Mouse (Mus musculus) heart, embryonic 13.5 days (tissue): ENCODE measurements around the gene Commd1. TPM values are rescaled to one million over a fixed set of nuclear protein-coding genes. Genes with fewer than 3 reads are reported as not detected.

Source experiments
- ATAC-seq: fragments of 200-750 bp; cut with Nextera tagmentation; 2 replicates; pipeline ENCODE4 v1.8.0; 2017; ENCODE audit warnings: moderate TSS enrichment; ENCODE audit not compliant: insufficient number of reproducible peaks, low FRiP score, low TSS enrichment; ENCODE audit errors: extremely low read depth
- H3K27ac ChIP-seq: fragments of 300-500 bp; sonication (generic); replicated peaks from 2 replicates; pipeline ENCODE4 v1.5.1; 2015; ENCODE audit warnings: moderate library complexity, mild to moderate bottlenecking, inconsistent platforms
- H3K27me3 ChIP-seq: fragments of 300-500 bp; sonication (generic); replicated peaks from 2 replicates; pipeline ENCODE4 v1.6.1; 2015; ENCODE audit warnings: mild to moderate bottlenecking, inconsistent platforms
- H3K36me3 ChIP-seq: fragments of 300-500 bp; sonication (generic); 2 replicates; pipeline ENCODE4 v1.6.1; 2015; ENCODE audit warnings: mild to moderate bottlenecking, inconsistent platforms
- H3K4me1 ChIP-seq: fragments of 300-500 bp; sonication (generic); 2 replicates; pipeline ENCODE4 v1.6.1; 2015; ENCODE audit warnings: inconsistent platforms
- H3K4me2 ChIP-seq: fragments of 300-500 bp; sonication (generic); 2 replicates; pipeline ENCODE4 v1.6.1; 2015; ENCODE audit warnings: inconsistent platforms, mild to moderate bottlenecking, moderate library complexity
- H3K4me3 ChIP-seq: fragments of 300-500 bp; sonication (generic); 2 replicates; pipeline ENCODE4 v1.5.1; 2015; ENCODE audit warnings: moderate library complexity, mild to moderate bottlenecking, inconsistent platforms
- H3K9ac ChIP-seq: fragments of 300-500 bp; sonication (generic); 2 replicates; pipeline ENCODE4 v1.6.1; 2015; ENCODE audit warnings: inconsistent platforms, mild to moderate bottlenecking, moderate library complexity
- H3K9me3 ChIP-seq: fragments of 300-500 bp; sonication (generic); 2 replicates; pipeline ENCODE4 v1.6.1; 2016; ENCODE audit warnings: inconsistent platforms
- WGBS: fragments of 180-500 bp; shearing (Covaris S2); methylation state at CpG from one replicate; pipeline ENCODE4 v1.1.7; 2015; ENCODE audit warnings: mixed read lengths; 5-methylcytosine and 5-hydroxymethylcytosine counted together
- polyA plus RNA-seq: library from polyadenylated mRNA; unstranded; fragments of >200 nt; fragmentation: Nextera tagmentation; extraction: Ambion mirVana; gene quantifications from 2 replicates; pipeline ENCODE4 v1.2.1, GENCODE M21; 2015

Commd1 gene
- polyA plus RNA-seq = 309 and 354 TPM in 2 replicates

- H3K36me3 ChIP-seq = peaks cover 19% of the 10 kb centered on the region
- H3K4me3 ChIP-seq = peak within 1 kb of the TSS; percentile 68
- H3K27ac ChIP-seq = peak within 1 kb of the TSS; percentile 97
- H3K4me2 ChIP-seq = peak within 1 kb of the TSS; percentile 76
- no peaks in the 10 kb centered on the region for H3K27me3 ChIP-seq
- WGBS = 3% methylated on average over 42 of the region's 42 CpGs
- H3K9me3 ChIP-seq = no peaks in the 10 kb centered on the region
- H3K9ac ChIP-seq = peak within 1 kb of the TSS; percentile 82
- peak; percentile 87 for ATAC-seq
- peaks cover 15% of the 10 kb centered on the region for H3K4me1 ChIP-seq
These were observed at the start of gene Commd1, which contains the start of gene Gm28048 for GRCm38 (mm10) chr11:22981984-22982757. Gene Commd1, minus strand, starts transcription at chr11:22982382. Gene Gm28048, minus strand, starts transcription at chr11:22982090.

GRCm38 (mm10) chr11:23029399-23029798 is 47.2 kb upstream of the Commd1 start:
- H3K4me3 ChIP-seq = no peak overlapping the region
- no peak for ATAC-seq
- no peaks in the 10 kb centered on the region for H3K27me3 ChIP-seq
- no peaks in the 10 kb centered on the region for H3K9me3 ChIP-seq
- H3K4me2 ChIP-seq = no peak overlapping the region
- WGBS = 71% methylated on average over 6 of the region's 6 CpGs
- H3K9ac ChIP-seq = no peak overlapping the region
- H3K27ac ChIP-seq = no peak overlapping the region
- H3K4me1 ChIP-seq = 0 out of 2 replicates have a peak, but pooled peaks cover 5% of the 10 kb centered on the region
- H3K36me3 ChIP-seq = no peaks in the 10 kb centered on the region

- 46% methylated on average over 3 of the region's 3 CpGs for WGBS
- 0 out of 2 replicates have a peak, but pooled peaks cover 5% of the 10 kb centered on the region for H3K4me1 ChIP-seq
- H3K27ac ChIP-seq = no peak overlapping the region
These were observed 46.8 kb upstream of the Commd1 start for GRCm38 (mm10) chr11:23028957-23029356.

GRCm38 (mm10) chr11:23024169-23024568 is 42.0 kb upstream of the Commd1 start:
- Histone ChIP-seq H3K4me1 (0 out of 2 replicates have a peak, but pooled peaks cover 5% of the 10 kb centered on the region), H3K27ac (no peak overlapping the region), H3K4me2 (no peak overlapping the region), H3K9ac (no peak overlapping the region), H3K9me3 (no peaks in the 10 kb centered on the region), H3K36me3 (no peaks in the 10 kb centered on the region), H3K27me3 (no peaks in the 10 kb centered on the region), H3K4me3 (no peak overlapping the region)
- 72% methylated on average over 3 of the region's 3 CpGs for WGBS
- no peak for ATAC-seq

More at GRCm38 (mm10) chr11:23028957-23029356, 46.8 kb upstream of the Commd1 start:
- H3K9ac ChIP-seq = no peak overlapping the region
- no peaks in the 10 kb centered on the region for H3K36me3 ChIP-seq
- H3K4me3 ChIP-seq = no peak overlapping the region
- ATAC-seq = no peak
- no peaks in the 10 kb centered on the region for H3K27me3 ChIP-seq
- H3K9me3 ChIP-seq = no peaks in the 10 kb centered on the region
- no peak overlapping the region for H3K4me2 ChIP-seq

GRCm38 (mm10) chr11:23023155-23023554 is 41.0 kb upstream of the Commd1 start:
- Histone ChIP-seq H3K9me3 (no peaks in the 10 kb centered on the region), H3K4me3 (no peak overlapping the region), H3K4me1 (no peaks in the 10 kb centered on the region), H3K36me3 (no peaks in the 10 kb centered on the region), H3K27me3 (no peaks in the 10 kb centered on the region), H3K27ac (no peak overlapping the region), H3K9ac (no peak overlapping the region), H3K4me2 (no peak overlapping the region)
- WGBS = 78% methylated on average over 2 of the region's 2 CpGs
- no peak for ATAC-seq

GRCm38 (mm10) chr11:23020841-23021240 is 38.7 kb upstream of the Commd1 start:
- no peak for ATAC-seq

GRCm38 (mm10) chr11:23020116-23020770 is 38.1 kb upstream of the Commd1 start:
- H3K4me2 ChIP-seq = no peak overlapping the region
- no peaks in the 10 kb centered on the region for H3K36me3 ChIP-seq
- H3K4me3 ChIP-seq = no peak overlapping the region
- no peak overlapping the region for H3K27ac ChIP-seq
- no peaks in the 10 kb centered on the region for H3K27me3 ChIP-seq
- 63% methylated on average over 24 of the region's 24 CpGs for WGBS
- H3K4me1 ChIP-seq = no peaks in the 10 kb centered on the region
- H3K9me3 ChIP-seq = no peaks in the 10 kb centered on the region
- no peak overlapping the region for H3K9ac ChIP-seq
- no peak for ATAC-seq

More at GRCm38 (mm10) chr11:23020841-23021240, 38.7 kb upstream of the Commd1 start:
- Histone ChIP-seq H3K27ac (no peak overlapping the region), H3K4me3 (no peak overlapping the region), H3K9ac (no peak overlapping the region), H3K9me3 (no peaks in the 10 kb centered on the region), H3K36me3 (no peaks in the 10 kb centered on the region), H3K27me3 (no peaks in the 10 kb centered on the region), H3K4me2 (no peak overlapping the region), H3K4me1 (no peaks in the 10 kb centered on the region)
- 87% methylated on average over 14 of the region's 14 CpGs for WGBS

GRCm38 (mm10) chr11:23017943-23018342 is 35.8 kb upstream of the Commd1 start:
- no peaks in the 10 kb centered on the region for H3K27me3 ChIP-seq
- no peak overlapping the region for H3K9ac ChIP-seq
- WGBS = 74% methylated on average over 4 of the region's 4 CpGs
- H3K36me3 ChIP-seq = no peaks in the 10 kb centered on the region
- no peak overlapping the region for H3K27ac ChIP-seq
- no peak overlapping the region for H3K4me2 ChIP-seq
- H3K9me3 ChIP-seq = no peaks in the 10 kb centered on the region
- H3K4me1 ChIP-seq = no peaks in the 10 kb centered on the region
- no peak for ATAC-seq
- no peak overlapping the region for H3K4me3 ChIP-seq

- H3K27ac ChIP-seq = no peak overlapping the region
- no peaks in the 10 kb centered on the region for H3K4me1 ChIP-seq
- H3K9ac ChIP-seq = no peak overlapping the region
- ATAC-seq = no peak
- no peaks in the 10 kb centered on the region for H3K36me3 ChIP-seq
- H3K4me2 ChIP-seq = no peak overlapping the region
- WGBS = 72% methylated on average over 6 of the region's 6 CpGs
- H3K4me3 ChIP-seq = no peak overlapping the region
- no peaks in the 10 kb centered on the region for H3K27me3 ChIP-seq
- no peaks in the 10 kb centered on the region for H3K9me3 ChIP-seq
These were observed 32.8 kb upstream of the Commd1 start for GRCm38 (mm10) chr11:23014996-23015395.

GRCm38 (mm10) chr11:23013580-23014294 is 31.6 kb upstream of the Commd1 start:
- WGBS = 71% methylated on average over 4 of the region's 4 CpGs
- Histone ChIP-seq H3K9me3 (no peaks in the 10 kb centered on the region), H3K27ac (no peak overlapping the region), H3K4me2 (no peak overlapping the region), H3K4me3 (no peak overlapping the region), H3K9ac (no peak overlapping the region), H3K27me3 (no peaks in the 10 kb centered on the region), H3K36me3 (no peaks in the 10 kb centered on the region), H3K4me1 (peaks cover 3% of the 10 kb centered on the region)
- no peak for ATAC-seq

- WGBS = 69% methylated on average over 1 of the region's 1 CpGs
- ATAC-seq = no peak
- no peaks in the 10 kb centered on the region for H3K9me3 ChIP-seq
These were observed 30.9 kb upstream of the Commd1 start for GRCm38 (mm10) chr11:23013096-23013495.

More at GRCm38 (mm10) chr11:23013096-23013495, 30.9 kb upstream of the Commd1 start:
- H3K27me3 ChIP-seq = no peaks in the 10 kb centered on the region
- H3K9ac ChIP-seq = no peak overlapping the region
- H3K36me3 ChIP-seq = no peaks in the 10 kb centered on the region
- peaks cover 4% of the 10 kb centered on the region for H3K4me1 ChIP-seq
- H3K27ac ChIP-seq = no peak overlapping the region
- H3K4me2 ChIP-seq = no peak overlapping the region
- H3K4me3 ChIP-seq = no peak overlapping the region
